Mouse (Mus musculus) heart, embryonic 15.5 days (tissue): ENCODE data around the gene Dusp27. TPM values are rescaled to one million over a fixed set of nuclear protein-coding genes. Genes with fewer than 3 reads are reported as not detected.
"Not testable (repeated sequence)": the region's sequence is repeated elsewhere in the genome, so short reads cannot be mapped to it uniquely, and the experiment has no call there.

Source experiments
- ATAC-seq: fragments of 200-750 bp; cut with Nextera tagmentation; replicated peaks from 2 replicates; pipeline ENCODE4 v1.8.0; 2017; ENCODE audit warnings: low read depth, moderate TSS enrichment; ENCODE audit not compliant: insufficient number of reproducible peaks, insufficient read depth, low FRiP score
- H3K27ac ChIP-seq: fragments of 300-500 bp; sonication (generic); 2 replicates; pipeline ENCODE4 v1.5.1; 2015; ENCODE audit warnings: mild to moderate bottlenecking, inconsistent platforms
- H3K27me3 ChIP-seq: fragments of 300-500 bp; sonication (generic); 2 replicates; pipeline ENCODE4 v1.6.1; 2015; ENCODE audit warnings: inconsistent platforms
- H3K36me3 ChIP-seq: fragments of 300-500 bp; sonication (generic); 2 replicates; pipeline ENCODE4 v1.6.1; 2015; ENCODE audit warnings: mild to moderate bottlenecking, inconsistent platforms
- H3K4me1 ChIP-seq: fragments of 300-500 bp; sonication (generic); replicated peaks from 2 replicates; pipeline ENCODE4 v1.6.1; 2015; ENCODE audit warnings: inconsistent platforms
- H3K4me2 ChIP-seq: fragments of 300-500 bp; sonication (generic); 2 replicates; pipeline ENCODE4 v1.6.1; 2015; ENCODE audit warnings: inconsistent platforms, mild to moderate bottlenecking, moderate library complexity
- H3K4me3 ChIP-seq: fragments of 300-500 bp; sonication (generic); 2 replicates; pipeline ENCODE4 v1.5.1; 2015; ENCODE audit warnings: mild to moderate bottlenecking, inconsistent platforms
- H3K9ac ChIP-seq: fragments of 300-500 bp; sonication (generic); 2 replicates; pipeline ENCODE4 v1.6.1; 2015; ENCODE audit warnings: mild to moderate bottlenecking, inconsistent platforms
- H3K9me3 ChIP-seq: fragments of 300-500 bp; sonication (generic); replicated peaks from 2 replicates; pipeline ENCODE4 v1.6.1; 2016; ENCODE audit warnings: inconsistent platforms
- WGBS: fragments of 180-500 bp; shearing (Covaris S2); methylation state at CpG from one replicate; pipeline ENCODE4 v1.1.7; 2015; ENCODE audit warnings: mixed read lengths; 5-methylcytosine and 5-hydroxymethylcytosine counted together
- polyA plus RNA-seq: library from polyadenylated mRNA; unstranded; fragments of >200 nt; fragmentation: Nextera tagmentation; extraction: Ambion mirVana; gene quantifications from 2 replicates; pipeline ENCODE4 v1.2.1, GENCODE M21; 2015

The Dusp27 gene
- polyA plus RNA-seq, 1 experiment from 2014 or later = 44.9 TPM

GRCm38 (mm10) chr1:166141868-166142267 lies 14.1 kb upstream of the Dusp27 start:
- not testable (repeated sequence) for H3K4me2 ChIP-seq, H3K4me3 ChIP-seq, H3K9me3 ChIP-seq, H3K27me3 ChIP-seq, ATAC-seq, H3K9ac ChIP-seq, H3K36me3 ChIP-seq, H3K27ac ChIP-seq
- H3K4me1 ChIP-seq = peaks cover 15% of the 10 kb centered on the region
- 84% methylated on average over 9 of the region's 9 CpGs for WGBS

- no peaks in the 10 kb centered on the region for H3K9me3 ChIP-seq
- ATAC-seq = no peak
- H3K4me3 ChIP-seq = no peak overlapping the region
- no peak overlapping the region for H3K4me2 ChIP-seq
- no peaks in the 10 kb centered on the region for H3K36me3 ChIP-seq
- whole genome bisulfite sequencing = 76% methylated on average over 4 of the region's 4 CpGs
- no peak overlapping the region for H3K9ac ChIP-seq
- no peaks in the 10 kb centered on the region for H3K27me3 ChIP-seq
- no peak overlapping the region for H3K27ac ChIP-seq
- peaks cover 15% of the 10 kb centered on the region for H3K4me1 ChIP-seq
These were observed 12.0 kb upstream of the Dusp27 start for GRCm38 (mm10) chr1:166139620-166140184.

GRCm38 (mm10) chr1:166139113-166139512 lies 11.4 kb upstream of the Dusp27 start:
- 76% methylated on average over 3 of the region's 3 CpGs for WGBS
- H3K36me3 ChIP-seq = no peaks in the 10 kb centered on the region
- no peak for ATAC-seq

DNA sequence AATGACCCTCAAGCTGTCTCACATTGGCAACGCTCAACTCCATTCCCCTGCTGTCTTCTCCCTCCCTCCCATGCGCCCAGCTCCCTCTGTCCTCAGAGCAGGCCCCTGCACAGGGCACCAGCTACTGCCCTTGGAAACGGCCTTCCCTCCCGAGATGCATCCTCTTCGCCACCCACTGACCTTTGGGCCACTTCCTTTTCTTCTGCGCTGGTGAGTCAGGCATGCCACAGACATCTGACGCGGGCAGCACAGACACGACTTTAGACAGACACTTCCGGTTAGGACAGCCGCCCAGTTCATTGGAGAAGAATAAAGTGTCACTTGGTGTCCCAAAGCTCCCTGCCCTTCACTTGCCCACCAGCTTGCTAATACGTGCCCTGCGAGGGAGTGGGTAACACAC lies 10.4 kb upstream of the Dusp27 start:
- peak; percentile 32; the same call in 1 of the 2 replicates for ATAC-seq
- no peak overlapping the region for H3K4me2 ChIP-seq

More at GRCm38 (mm10) chr1:166139113-166139512, 11.4 kb upstream of the Dusp27 start:
- H3K27ac ChIP-seq = no peak overlapping the region
- no peak overlapping the region for H3K4me2 ChIP-seq
- H3K4me3 ChIP-seq = no peak overlapping the region
- peaks cover 15% of the 10 kb centered on the region for H3K4me1 ChIP-seq
- no peaks in the 10 kb centered on the region for H3K27me3 ChIP-seq
- H3K9me3 ChIP-seq = no peaks in the 10 kb centered on the region
- no peak overlapping the region for H3K9ac ChIP-seq

GRCm38 (mm10) chr1:166137244-166137938 lies 9.7 kb upstream of the Dusp27 start:
- H3K27me3 ChIP-seq = no peaks in the 10 kb centered on the region
- no peak overlapping the region for H3K4me2 ChIP-seq
- ATAC-seq = no peak
- H3K9me3 ChIP-seq = no peaks in the 10 kb centered on the region
- H3K36me3 ChIP-seq = no peaks in the 10 kb centered on the region
- no peak overlapping the region for H3K9ac ChIP-seq
- H3K4me3 ChIP-seq = no peak overlapping the region
- H3K27ac ChIP-seq = no peak overlapping the region
- peaks cover 21% of the 10 kb centered on the region for H3K4me1 ChIP-seq
- WGBS = 43% methylated on average over 7 of the region's 7 CpGs

More for the DNA sequence above, 10.4 kb upstream of the Dusp27 start:
- H3K27me3 ChIP-seq = no peaks in the 10 kb centered on the region
- no peak overlapping the region for H3K4me3 ChIP-seq
- no peaks in the 10 kb centered on the region for H3K9me3 ChIP-seq
- no peak overlapping the region for H3K27ac ChIP-seq
- H3K4me1 ChIP-seq = peaks cover 17% of the 10 kb centered on the region
- WGBS = 49% methylated on average over 13 of the region's 13 CpGs
- H3K36me3 ChIP-seq = no peaks in the 10 kb centered on the region
- no peak overlapping the region for H3K9ac ChIP-seq

DNA sequence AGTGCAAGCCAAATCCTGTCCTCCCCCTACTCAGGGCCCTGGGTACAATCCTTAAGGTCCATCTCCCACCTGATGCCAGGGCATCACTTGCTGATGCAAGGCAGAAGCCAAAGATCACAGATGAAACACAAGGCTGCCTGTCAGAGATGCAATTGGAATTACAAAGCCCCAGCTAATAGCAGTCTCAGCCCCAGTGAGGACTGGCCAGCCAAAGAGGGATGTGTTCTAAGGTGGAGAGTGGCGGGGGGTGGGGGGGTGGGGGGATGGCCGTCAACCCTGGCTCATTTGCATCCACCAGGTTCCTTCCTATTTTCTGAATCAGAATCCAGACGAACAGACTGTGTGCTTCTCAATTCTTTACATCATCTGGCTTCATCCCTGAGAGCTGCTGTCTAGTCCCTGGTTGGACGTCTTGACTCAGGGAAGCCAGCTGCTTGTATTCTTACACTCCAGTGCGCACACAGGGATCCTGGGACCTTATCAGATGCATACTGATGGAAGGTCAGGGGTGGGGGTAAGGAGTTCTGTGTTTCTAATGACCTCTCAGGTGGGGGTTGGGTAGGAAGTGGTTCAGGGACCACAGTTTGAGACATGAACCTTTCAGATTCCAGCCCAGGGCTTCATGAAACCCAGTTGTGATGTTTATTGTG lies 7.5 kb upstream of the Dusp27 start:
- no peaks in the 10 kb centered on the region for H3K36me3 ChIP-seq
- H3K27ac ChIP-seq = no peak overlapping the region
- WGBS = 50% methylated on average over 5 of the region's 5 CpGs
- H3K4me3 ChIP-seq = no peak overlapping the region
- no peak for ATAC-seq
- H3K9ac ChIP-seq = no peak overlapping the region
- no peaks in the 10 kb centered on the region for H3K9me3 ChIP-seq
- H3K4me1 ChIP-seq = peaks cover 40% of the 10 kb centered on the region
- H3K4me2 ChIP-seq = no peak overlapping the region
- no peaks in the 10 kb centered on the region for H3K27me3 ChIP-seq

- Histone ChIP-seq H3K4me2 (no peak overlapping the region), H3K4me1 (peaks cover 43% of the 10 kb centered on the region), H3K27me3 (no peaks in the 10 kb centered on the region), H3K9ac (no peak overlapping the region), H3K36me3 (no peaks in the 10 kb centered on the region), H3K27ac (no peak overlapping the region), H3K9me3 (no peaks in the 10 kb centered on the region), H3K4me3 (no peak overlapping the region)
- WGBS = 38% methylated on average over 4 of the region's 4 CpGs
- ATAC-seq = no peak
These were observed 4.6 kb upstream of the Dusp27 start for GRCm38 (mm10) chr1:166132367-166132766.

- Histone ChIP-seq H3K9me3 (no peaks in the 10 kb centered on the region), H3K27me3 (no peaks in the 10 kb centered on the region), H3K4me1 (peaks cover 48% of the 10 kb centered on the region), H3K4me2 (no peak within 1 kb of the TSS), H3K4me3 (no peak within 1 kb of the TSS), H3K9ac (no peak within 1 kb of the TSS), H3K27ac (peak within 1 kb of the TSS; percentile 95; the same call in 1 of the 2 replicates), H3K36me3 (no peaks in the 10 kb centered on the region)
- no peak for ATAC-seq
- WGBS = 74% methylated on average over 5 of the region's 5 CpGs
These were observed 2.6 kb upstream of the Dusp27 start, which contains the start of gene Gpa33 for GRCm38 (mm10) chr1:166130224-166130860. TSS of gene Gpa33 (plus strand) at chr1:166130238.

DNA sequence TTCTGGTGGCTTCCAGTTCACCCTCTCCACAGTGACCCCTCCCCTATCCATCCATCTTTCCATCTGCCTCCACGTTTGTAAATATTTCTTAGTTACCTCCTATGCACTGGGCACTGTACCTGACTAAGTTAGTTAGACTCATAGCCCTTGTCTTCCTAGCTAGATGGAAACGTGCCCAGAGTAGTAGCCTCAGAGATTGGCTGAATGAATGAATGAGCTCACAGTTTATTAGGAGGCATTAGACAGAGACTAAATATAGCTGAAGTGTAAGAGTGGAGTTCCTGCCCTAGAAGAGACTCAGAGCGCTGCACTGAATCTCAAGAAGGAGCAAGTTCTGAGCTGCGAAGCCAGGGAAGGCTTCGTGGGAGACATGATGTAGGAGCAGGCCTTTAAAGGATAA lies 829 bp upstream of the Dusp27 start:
- no peak overlapping the region for H3K9ac ChIP-seq
- no peaks in the 10 kb centered on the region for H3K27me3 ChIP-seq
- H3K36me3 ChIP-seq = peaks cover 7% of the 10 kb centered on the region
- ATAC-seq = peak; percentile 43; the same call in 1 of the 2 replicates
- no peaks in the 10 kb centered on the region for H3K9me3 ChIP-seq
- 54% methylated on average over 5 of the region's 5 CpGs for WGBS
- peaks cover 57% of the 10 kb centered on the region for H3K4me1 ChIP-seq
- peak overlapping the region; percentile 63 for H3K4me2 ChIP-seq
- peak overlapping the region; percentile 95 for H3K27ac ChIP-seq
- no peak overlapping the region for H3K4me3 ChIP-seq

GRCm38 (mm10) chr1:166126795-166127194 lies 927 bp downstream of the Dusp27 start:
- peak overlapping the region; percentile 95 for H3K27ac ChIP-seq
- 23% methylated on average over 9 of the region's 9 CpGs for WGBS
- ATAC-seq = peak; percentile 48
- H3K4me3 ChIP-seq = peak overlapping the region; percentile 56
- H3K36me3 ChIP-seq = peaks cover 12% of the 10 kb centered on the region
- H3K4me1 ChIP-seq = peaks cover 51% of the 10 kb centered on the region
- peak overlapping the region; percentile 63 for H3K4me2 ChIP-seq
- H3K9ac ChIP-seq = peak overlapping the region; percentile 70
- H3K9me3 ChIP-seq = no peaks in the 10 kb centered on the region
- no peaks in the 10 kb centered on the region for H3K27me3 ChIP-seq

DNA sequence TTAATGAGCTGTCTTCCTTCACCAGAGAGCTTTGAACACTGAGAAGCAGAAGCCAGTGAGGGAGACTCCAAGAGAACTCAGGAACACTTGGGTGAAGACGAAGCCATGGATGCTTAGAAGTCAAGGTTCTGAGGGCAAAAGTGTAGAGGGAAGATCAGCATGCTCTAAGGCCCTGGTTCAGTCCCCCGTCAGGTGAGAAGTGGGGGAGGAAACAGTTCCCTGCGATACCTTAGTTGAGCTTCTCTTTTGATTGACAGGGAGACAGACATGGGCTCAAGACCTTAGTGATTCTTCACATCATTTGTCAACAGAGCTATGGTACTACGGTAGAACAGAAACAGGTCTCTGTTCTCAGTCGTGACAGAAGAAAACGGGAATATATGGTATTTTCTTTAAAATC lies 1.4 kb downstream of the Dusp27 start:
- H3K27ac ChIP-seq = peak overlapping the region; percentile 95
- ATAC-seq = no peak
- WGBS = 72% methylated on average over 6 of the region's 6 CpGs
- H3K36me3 ChIP-seq = peaks cover 12% of the 10 kb centered on the region
- peak overlapping the region; percentile 56 for H3K4me3 ChIP-seq
- peaks cover 47% of the 10 kb centered on the region for H3K4me1 ChIP-seq
- H3K27me3 ChIP-seq = no peaks in the 10 kb centered on the region
- H3K4me2 ChIP-seq = peak overlapping the region; percentile 63
- no peaks in the 10 kb centered on the region for H3K9me3 ChIP-seq
- 0 out of 2 replicates have a peak overlapping the region, but pooled peaks have one; percentile 70 for H3K9ac ChIP-seq
